Mouse (Mus musculus) bone marrow macrophage, adult 2 months (primary cell): Measurements from ENCODE around the gene Thpo. TPM values are rescaled to one million over a fixed set of nuclear protein-coding genes. Genes with fewer than 3 reads are reported as not detected.

Source experiments
- H3K27ac ChIP-seq: 2 replicates; pipeline ENCODE4 v1.5.1; 2012; ENCODE audit warnings: low read depth, low read length; ENCODE audit not compliant: insufficient read depth
- H3K4me1 ChIP-seq: 2 replicates; pipeline ENCODE4 v1.6.1; 2012; ENCODE audit warnings: low read length; ENCODE audit not compliant: control insufficient read depth, insufficient read depth
- H3K4me3 ChIP-seq: 2 replicates; pipeline ENCODE4 v1.5.1; 2012; ENCODE audit warnings: mild to moderate bottlenecking, low read length, moderate library complexity; ENCODE audit not compliant: insufficient read depth
- CTCF ChIP-seq: IDR thresholded peaks from 2 replicates; pipeline ENCODE4 v1.5.1; 2012; ENCODE audit warnings: low read depth, mild to moderate bottlenecking, low read length, moderate library complexity
- POLR2A ChIP-seq: IDR thresholded peaks from 2 replicates; pipeline ENCODE4 v1.6.1; 2012; ENCODE audit warnings: mild to moderate bottlenecking, low read depth, low read length, borderline replicate concordance
- polyA plus RNA-seq: library from polyadenylated mRNA; stranded (reverse); fragments of >200 nt; gene quantifications from 2 replicates; pipeline ENCODE4 v1.2.4, GENCODE M21; 2012; ENCODE audit not compliant: missing spikeins, insufficient read depth, insufficient read length

Thpo gene
- polyA plus RNA-seq, 1 experiment: not detected

DNA sequence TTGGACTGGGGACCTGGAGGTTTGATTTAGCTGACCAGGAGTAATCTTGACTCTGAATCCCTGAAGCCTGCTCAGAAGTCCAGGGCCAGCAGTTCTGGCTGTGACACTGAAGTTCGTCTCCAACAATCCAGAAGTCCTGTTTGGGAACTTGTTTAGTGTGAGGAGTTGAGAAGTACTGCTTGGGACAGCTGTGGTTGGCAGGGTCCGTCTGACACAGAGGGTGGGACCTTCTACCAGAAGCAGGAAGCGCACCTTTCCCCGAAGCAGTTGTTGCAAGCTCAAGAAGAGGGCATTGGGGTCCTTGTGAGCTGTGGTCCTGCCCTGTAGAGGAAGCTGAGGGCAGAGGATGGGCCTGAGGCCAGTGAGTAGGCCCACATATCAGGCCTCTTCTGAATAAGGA, 8.6 kb downstream of the Thpo start:
- no peak overlapping the region for H3K4me3 ChIP-seq
- no peak overlapping the region for H3K27ac ChIP-seq
- peaks cover 4% of the 10 kb centered on the region; the same call in 1 of the 2 replicates for H3K4me1 ChIP-seq
- TF ChIP-seq CTCF (no peak), POLR2A (no peak)

DNA sequence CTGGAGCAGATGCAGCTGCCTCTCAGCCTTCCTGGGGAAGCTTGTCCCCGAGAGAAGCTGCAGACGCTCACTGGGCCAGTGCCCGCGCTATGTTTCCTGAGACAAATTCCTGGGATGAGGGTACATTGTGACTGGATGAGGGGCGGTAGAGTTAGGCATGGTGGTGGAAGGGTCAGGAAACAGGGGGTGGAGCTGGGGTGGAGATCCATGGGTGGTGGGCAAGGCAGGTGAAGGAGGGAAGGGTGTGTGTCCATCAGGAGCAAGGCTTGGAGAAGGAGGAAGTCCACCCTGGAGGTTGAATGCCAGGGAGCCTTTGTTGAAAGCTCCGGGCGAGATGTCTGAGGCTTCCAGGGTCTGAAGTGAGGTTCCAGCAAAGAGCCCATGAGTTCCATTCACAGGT, 9.0 kb downstream of the Thpo start:
- TF ChIP-seq POLR2A: no peak
- no peak overlapping the region for H3K4me3 ChIP-seq
- peaks cover 4% of the 10 kb centered on the region; the same call in 1 of the 2 replicates for H3K4me1 ChIP-seq
- no peak overlapping the region for H3K27ac ChIP-seq

DNA sequence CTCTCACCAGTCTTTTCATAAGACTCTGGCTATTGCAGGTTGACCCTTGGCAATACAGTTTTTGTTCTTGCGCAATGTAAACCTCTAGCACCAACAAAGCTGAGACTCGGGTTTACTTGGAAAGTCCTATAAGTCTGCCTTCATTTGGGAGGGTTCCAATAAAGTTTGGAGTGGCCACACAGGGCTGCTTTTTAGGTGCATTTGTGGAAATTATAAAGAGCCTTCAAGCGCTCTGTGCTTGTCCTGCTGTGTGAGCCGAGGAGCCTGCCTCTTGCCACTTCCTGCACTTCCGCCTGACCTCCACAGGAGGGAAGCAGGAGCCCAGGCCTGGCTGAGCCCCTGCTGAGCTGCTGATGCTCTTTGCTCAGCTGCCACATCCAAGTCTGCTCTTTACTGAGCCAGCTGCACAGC, 10.0 kb downstream of the Thpo start:
- TF ChIP-seq CTCF: peak; percentile 49; the same call in 1 of the 2 replicates
- no peak for TF ChIP-seq POLR2A
- peaks cover 4% of the 10 kb centered on the region; the same call in 1 of the 2 replicates for H3K4me1 ChIP-seq
- no peak overlapping the region for H3K4me3 ChIP-seq
- no peak overlapping the region for H3K27ac ChIP-seq

DNA sequence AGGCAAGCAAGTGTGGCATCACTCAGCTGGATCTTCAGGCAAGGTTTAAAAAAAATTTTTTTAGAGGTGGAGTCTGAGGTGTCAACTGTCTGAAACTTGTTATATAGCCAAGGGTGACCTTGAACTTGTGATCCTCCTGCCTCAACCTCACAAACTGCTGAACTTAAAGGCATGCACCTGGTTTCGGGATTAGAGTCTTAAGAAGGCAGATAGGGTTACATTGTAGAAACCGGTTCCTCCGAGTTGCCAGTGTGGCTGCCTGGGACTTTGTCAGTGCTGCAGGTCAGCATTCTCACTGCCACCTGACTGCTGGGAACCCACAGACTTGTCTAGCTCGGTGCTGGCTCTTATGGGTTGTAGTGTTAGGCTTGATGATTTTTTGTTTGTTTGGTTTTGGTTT, 11.1 kb downstream of the Thpo start:
- H3K4me1 ChIP-seq: peaks cover 6% of the 10 kb centered on the region; the same call in 1 of the 2 replicates
- H3K4me3 ChIP-seq: no peak overlapping the region
- no peak for TF ChIP-seq CTCF
- TF ChIP-seq POLR2A: no peak
- H3K27ac ChIP-seq: no peak overlapping the region

DNA sequence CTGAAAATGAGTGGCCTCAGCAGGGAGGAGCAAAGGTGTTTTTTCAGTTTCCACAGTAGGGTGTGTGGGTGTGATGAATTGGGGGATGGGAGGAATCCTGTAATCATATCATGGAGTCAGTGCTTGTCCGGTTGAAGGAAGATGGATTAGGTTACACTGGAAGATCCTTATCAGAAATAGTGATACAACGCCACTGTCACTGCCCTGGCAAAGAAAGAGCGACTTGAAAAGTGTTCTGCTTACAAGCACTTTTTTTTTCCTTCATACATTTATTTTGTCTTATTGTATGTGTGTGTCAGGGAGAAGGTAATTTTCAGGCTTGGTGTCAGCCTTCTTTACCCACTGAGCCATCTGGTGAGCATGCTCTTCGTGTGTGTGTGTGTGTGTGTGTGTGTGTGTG, 11.6 kb downstream of the Thpo start:
- no peak for TF ChIP-seq CTCF
- TF ChIP-seq POLR2A: no peak
- Histone ChIP-seq H3K4me3 (no peak overlapping the region), H3K27ac (no peak overlapping the region)

DNA sequence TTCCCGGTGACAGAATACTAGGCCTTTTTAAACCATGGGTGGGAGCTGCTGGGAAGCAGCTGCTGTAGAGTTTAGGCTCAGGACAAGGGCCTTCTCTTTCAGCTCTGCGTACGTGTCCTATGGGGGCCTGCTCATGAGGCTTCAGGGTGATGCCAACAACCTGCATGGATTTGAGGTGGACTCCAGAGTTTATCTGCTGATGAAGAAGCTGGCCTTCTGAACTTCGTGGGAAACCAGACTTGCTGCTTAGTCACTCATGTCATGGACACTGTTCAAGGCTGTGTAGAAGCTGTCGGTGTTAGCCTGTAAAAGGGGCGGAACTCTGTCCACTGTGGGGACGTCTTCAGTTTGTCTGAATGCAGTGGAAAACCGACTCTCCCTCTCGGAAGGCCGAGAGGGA, 12.5 kb downstream of the Thpo start:
- TF ChIP-seq CTCF (no peak), POLR2A (no peak)

More for the DNA sequence above, 11.6 kb downstream of the Thpo start:
- H3K4me1 ChIP-seq: peaks cover 6% of the 10 kb centered on the region; the same call in 1 of the 2 replicates

DNA sequence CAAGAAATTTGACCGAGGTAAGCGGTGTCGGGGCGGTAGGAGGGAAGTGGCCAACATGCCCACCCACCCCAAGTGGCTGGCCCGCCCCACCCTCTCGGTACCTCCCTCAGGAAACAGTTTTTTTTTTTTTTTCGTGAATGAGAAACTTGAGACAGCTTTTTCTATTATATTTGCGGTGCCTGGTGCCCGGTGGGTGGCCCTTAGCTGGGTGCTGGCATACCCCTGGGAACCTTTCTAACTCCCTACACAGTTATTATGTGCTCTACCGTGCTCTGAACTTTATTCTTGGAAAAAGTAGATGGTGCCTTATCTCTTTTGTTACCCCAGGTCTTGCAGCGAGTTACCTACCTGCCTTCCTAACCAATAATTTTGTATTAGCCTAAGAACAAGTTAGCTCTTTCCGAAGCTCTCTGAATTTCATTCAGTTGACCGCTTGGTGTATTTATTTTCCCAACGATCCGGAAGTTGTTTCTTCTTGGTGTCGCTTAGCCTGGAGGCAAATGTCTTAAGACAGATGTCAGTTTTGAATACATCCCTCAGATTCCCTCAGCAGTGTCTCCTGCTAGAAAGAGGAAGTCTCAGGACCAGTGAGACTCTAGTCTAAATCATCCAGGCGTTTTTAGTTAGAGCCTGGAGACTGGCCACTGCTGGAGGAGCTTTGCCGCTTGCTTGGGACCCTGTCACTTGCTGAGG, 16.2 kb downstream of the Thpo start:
- Histone ChIP-seq H3K27ac (peak overlapping the region; percentile 64), H3K4me3 (peak overlapping the region; percentile 70), H3K4me1 (peaks cover 2% of the 10 kb centered on the region; the same call in 1 of the 2 replicates)
- TF ChIP-seq POLR2A (no peak), CTCF (no peak)

More for the DNA sequence above, 12.5 kb downstream of the Thpo start:
- Histone ChIP-seq H3K27ac (no peak overlapping the region), H3K4me3 (no peak overlapping the region), H3K4me1 (peaks cover 6% of the 10 kb centered on the region; the same call in 1 of the 2 replicates)

DNA sequence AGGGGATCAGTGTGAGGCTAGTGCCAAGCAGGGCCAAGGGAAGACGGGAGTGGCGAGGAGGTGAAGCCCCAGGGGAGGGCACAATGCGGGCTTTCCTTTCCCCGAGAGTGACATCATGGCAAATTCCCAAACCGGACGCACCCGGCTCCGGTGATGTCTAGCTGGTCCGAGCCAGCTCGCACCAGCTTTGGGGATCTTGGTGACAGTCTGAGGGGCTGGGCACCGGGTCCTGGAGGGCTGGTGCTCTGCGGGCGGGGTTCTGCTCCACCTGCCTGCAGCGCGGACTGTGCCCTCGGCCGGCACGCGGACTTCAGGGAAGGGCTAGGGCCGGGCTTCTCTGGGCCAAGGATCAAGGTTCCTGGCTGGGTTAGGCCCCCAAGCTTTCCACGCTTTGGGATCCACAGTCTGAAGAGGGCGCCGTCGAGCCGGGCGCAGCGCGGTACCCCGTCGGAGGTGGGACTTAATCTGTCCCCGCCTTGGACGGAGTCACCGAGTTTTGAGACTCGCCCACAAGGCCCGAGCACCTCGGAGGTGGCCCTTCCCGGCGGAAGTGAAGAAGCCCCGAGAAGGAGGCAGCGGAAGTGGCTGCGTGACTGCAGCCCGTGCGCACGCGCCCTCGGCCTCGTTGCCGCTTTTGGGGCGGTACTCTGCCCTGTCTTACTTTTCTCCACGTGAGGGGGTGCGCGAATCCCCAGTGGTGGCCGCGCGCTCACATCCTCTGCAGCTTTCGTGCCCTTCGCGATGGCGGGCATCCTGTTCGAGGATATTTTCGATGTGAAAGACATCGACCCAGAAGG, 16.9 kb downstream of the Thpo start, which contains the start of the genes Polr2h and Clcn2:
Polr2h (plus strand) TSS at position 485 of the 797 bp plus-strand sequence.
Clcn2 (minus strand) TSS at position 566 of the 797 bp plus-strand sequence.
- H3K4me1 ChIP-seq: peaks cover 2% of the 10 kb centered on the region; the same call in 1 of the 2 replicates
- H3K27ac ChIP-seq: peak within 1 kb of the TSS; percentile 64
- TF ChIP-seq CTCF (no peak), POLR2A (no peak)
- peak within 1 kb of the TSS; percentile 70 for H3K4me3 ChIP-seq

DNA sequence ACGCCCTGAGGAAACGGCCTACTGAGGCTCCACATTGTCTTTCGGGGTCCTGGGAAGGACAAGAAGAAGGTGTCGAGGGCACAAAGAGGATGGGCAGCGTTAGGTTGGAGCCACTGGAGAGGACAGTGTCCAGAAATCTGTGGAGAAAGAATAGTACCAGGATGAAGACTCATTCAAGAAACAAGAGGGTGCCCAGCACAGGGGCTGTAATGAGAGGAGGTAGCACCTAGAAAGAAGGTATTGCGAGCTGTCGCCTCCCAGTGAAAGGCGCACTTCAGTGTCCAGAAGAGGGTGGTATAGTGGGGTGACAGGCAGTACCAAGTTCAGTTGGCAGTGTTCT, 17.5 kb downstream of the Thpo start:
- TF ChIP-seq CTCF: no peak
- no peak for TF ChIP-seq POLR2A
- Histone ChIP-seq H3K27ac (no peak overlapping the region), H3K4me1 (peaks cover 2% of the 10 kb centered on the region; the same call in 1 of the 2 replicates), H3K4me3 (peak overlapping the region; percentile 70)

DNA sequence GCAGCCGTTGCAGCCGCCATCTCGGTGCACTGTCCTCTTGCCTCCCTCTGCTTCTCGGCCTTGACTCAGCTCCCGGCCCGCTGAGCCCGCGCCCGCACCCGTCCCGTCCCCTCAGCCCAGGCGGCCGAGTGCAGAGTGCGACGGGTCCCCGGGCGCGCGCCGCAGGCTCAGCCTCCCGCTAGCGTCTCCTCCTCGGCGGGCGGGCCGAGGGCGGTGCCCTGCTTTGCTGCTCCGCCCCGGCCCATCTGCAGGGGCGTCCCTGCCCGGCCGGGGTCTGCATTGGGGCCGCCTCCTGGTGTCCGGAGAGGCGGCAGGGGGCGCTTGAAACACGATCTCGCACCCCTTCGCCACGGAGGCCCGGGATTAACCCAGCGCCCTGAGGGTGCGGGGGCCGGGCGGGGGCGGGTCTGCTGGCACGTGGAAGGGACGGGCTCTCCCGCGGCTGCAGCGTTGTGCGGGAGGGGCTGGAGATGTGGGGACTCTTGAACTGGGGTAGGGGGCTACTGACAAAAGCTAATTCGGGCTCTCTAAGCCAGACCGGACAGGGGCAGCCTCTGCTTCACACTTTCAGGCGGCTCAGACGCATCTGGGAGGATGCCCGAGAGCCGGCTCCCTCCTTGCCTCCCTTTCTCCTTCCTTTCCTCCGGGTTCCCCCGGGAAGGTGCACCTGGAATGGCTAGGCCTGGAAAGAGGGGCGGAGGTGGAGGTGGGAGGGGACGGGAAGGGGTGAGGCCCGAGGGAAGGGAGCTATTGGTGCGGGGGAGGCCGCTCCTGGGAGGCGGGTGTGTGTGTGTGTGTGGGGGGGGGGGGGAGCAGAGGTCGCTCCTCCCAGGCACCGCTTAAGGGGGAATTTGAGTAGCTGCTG, 18.1 kb downstream of the Thpo start:
- TF ChIP-seq POLR2A (no peak), CTCF (no peak)
- H3K4me1 ChIP-seq: peaks cover 2% of the 10 kb centered on the region; the same call in 1 of the 2 replicates
- H3K4me3 ChIP-seq: peak overlapping the region; percentile 70
- no peak overlapping the region for H3K27ac ChIP-seq
